Mouse (Mus musculus): ENCODE data around the gene Dlgap5. TPM values are rescaled to one million over a fixed set of nuclear protein-coding genes. Genes with fewer than 3 reads are reported as not detected.

The Dlgap5 gene
- polyA plus RNA-seq, 1 experiment from 2014 or later: 35.4 TPM

Other genes with a start within 250 kb of the Dlgap5 start
- 10.4 and 11.1 TPM in 2 replicates for gene Gch1, start 229.0 kb downstream of the Dlgap5 start, polyA plus RNA-seq (2015; fragmentation: Nextera tagmentation; extraction: Ambion mirVana)
- 25.1 and 28.4 TPM in 2 replicates for gene Wdhd1, start 141.6 kb downstream of the Dlgap5 start, polyA plus RNA-seq (2015; fragmentation: Nextera tagmentation; extraction: Ambion mirVana)
- gene Socs4, start 141.5 kb downstream of the Dlgap5 start, polyA plus RNA-seq (2015; fragmentation: Nextera tagmentation; extraction: Ambion mirVana): 4.2 and 4.8 TPM in 2 replicates
- 61.5 and 63.4 TPM in 2 replicates for gene Mapk1ip1l, start 120.1 kb downstream of the Dlgap5 start, polyA plus RNA-seq (2015; fragmentation: Nextera tagmentation; extraction: Ambion mirVana)
- 19.5 and 25.7 TPM in 2 replicates for gene Lgals3, start 50.7 kb downstream of the Dlgap5 start, polyA plus RNA-seq (2015; fragmentation: Nextera tagmentation; extraction: Ambion mirVana)
- 22.1 and 23.6 TPM in 2 replicates for gene Fbxo34, start 32.0 kb upstream of the Dlgap5 start, polyA plus RNA-seq (2015; fragmentation: Nextera tagmentation; extraction: Ambion mirVana)
- 10.3 and 12.4 TPM in 2 replicates for gene Atg14, start 152.2 kb upstream of the Dlgap5 start, polyA plus RNA-seq (2015; fragmentation: Nextera tagmentation; extraction: Ambion mirVana)
- 40.8 and 54.5 TPM in 2 replicates for gene Ktn1, start 230.0 kb upstream of the Dlgap5 start, polyA plus RNA-seq (2015; fragmentation: Nextera tagmentation; extraction: Ambion mirVana)